Mouse (Mus musculus): ENCODE results near the gene Gm20388.

GRCm38 (mm10) chr8:122961458-122961857, 3050.8 kb downstream of the Gm20388 start:
- no peak for TF ChIP-seq CTCF (IDR thresholded peaks at IDR 0.05; ENCODE audit: insufficient read depth, low read depth, low read length)
- no peak for TF ChIP-seq POLR2A (IDR thresholded peaks at IDR 0.05; ENCODE audit: insufficient read depth, low read depth, low read length)

Data from olfactory bulb, adult 2 months (tissue).